Mouse (Mus musculus): ENCODE results near the gene Rai14.

The Rai14 gene

GRCm38 (mm10) chr15:10611040-10611439 lies 103.4 kb downstream of the Rai14 start:
- no peak for DNase-seq (ENCODE audit: low spot score)

DNA sequence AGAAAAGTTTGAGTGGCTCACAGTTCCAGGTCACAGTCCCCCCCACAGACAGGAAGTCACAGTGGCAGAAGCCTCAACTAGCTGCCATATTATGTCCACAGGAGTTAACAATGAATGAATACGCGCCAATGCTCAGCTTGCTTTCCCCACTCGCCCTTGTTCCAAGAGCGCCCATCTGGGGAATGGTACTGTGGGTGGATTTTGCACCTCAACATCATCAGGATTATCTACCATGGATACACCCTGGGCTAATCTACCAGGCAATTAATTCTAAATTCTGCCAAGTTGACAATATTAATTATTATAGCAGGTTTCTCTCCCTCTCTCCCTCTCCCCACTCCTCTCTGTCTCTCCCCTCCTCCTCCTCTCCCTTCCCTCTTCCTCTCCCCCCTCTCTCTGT lies 105.3 kb downstream of the Rai14 start:
- no peak for DNase-seq (ENCODE audit: low spot score)

- DNase-seq (ENCODE audit: low spot score), result no peak
These were observed 105.8 kb downstream of the Rai14 start for GRCm38 (mm10) chr15:10608508-10609098.

- no peak for DNase-seq (ENCODE audit: low spot score)
These were observed 115.0 kb downstream of the Rai14 start for GRCm38 (mm10) chr15:10599413-10599812.

GRCm38 (mm10) chr15:10598259-10599225 lies 115.9 kb downstream of the Rai14 start:
- peak; percentile 24 for DNase-seq (ENCODE audit: low spot score)

GRCm38 (mm10) chr15:10596871-10597270 lies 117.6 kb downstream of the Rai14 start:
- no peak for DNase-seq (ENCODE audit: low spot score)

- no peak for DNase-seq (ENCODE audit: low spot score)
These were observed 119.0 kb downstream of the Rai14 start for GRCm38 (mm10) chr15:10595408-10595807.

DNA sequence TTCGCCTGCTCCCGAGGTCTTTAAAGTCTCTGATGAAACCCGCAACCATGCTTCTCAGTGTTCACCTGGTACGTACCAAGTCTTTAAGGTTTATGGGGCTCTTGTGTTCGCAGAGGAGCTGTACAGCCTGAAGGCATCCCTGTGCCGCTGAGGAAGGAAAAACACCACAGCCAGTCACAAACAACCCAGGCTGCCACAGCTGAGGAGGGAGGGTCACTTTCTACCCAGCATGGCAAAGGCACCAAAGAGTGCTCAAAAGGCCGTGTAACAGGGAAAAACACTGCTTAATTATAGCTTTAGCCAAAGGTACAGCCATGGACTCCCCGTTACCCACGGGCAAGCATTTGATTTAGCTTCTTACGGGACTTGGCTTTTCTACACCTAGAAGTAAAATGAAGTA lies 119.5 kb downstream of the Rai14 start:
- no peak for DNase-seq (ENCODE audit: low spot score)

GRCm38 (mm10) chr15:10593094-10593493 lies 121.3 kb downstream of the Rai14 start:
- no peak for DNase-seq (ENCODE audit: low spot score)

GRCm38 (mm10) chr15:10586565-10586964 lies 127.9 kb downstream of the Rai14 start:
- DNase-seq (ENCODE audit: low spot score), result no peak

DNA sequence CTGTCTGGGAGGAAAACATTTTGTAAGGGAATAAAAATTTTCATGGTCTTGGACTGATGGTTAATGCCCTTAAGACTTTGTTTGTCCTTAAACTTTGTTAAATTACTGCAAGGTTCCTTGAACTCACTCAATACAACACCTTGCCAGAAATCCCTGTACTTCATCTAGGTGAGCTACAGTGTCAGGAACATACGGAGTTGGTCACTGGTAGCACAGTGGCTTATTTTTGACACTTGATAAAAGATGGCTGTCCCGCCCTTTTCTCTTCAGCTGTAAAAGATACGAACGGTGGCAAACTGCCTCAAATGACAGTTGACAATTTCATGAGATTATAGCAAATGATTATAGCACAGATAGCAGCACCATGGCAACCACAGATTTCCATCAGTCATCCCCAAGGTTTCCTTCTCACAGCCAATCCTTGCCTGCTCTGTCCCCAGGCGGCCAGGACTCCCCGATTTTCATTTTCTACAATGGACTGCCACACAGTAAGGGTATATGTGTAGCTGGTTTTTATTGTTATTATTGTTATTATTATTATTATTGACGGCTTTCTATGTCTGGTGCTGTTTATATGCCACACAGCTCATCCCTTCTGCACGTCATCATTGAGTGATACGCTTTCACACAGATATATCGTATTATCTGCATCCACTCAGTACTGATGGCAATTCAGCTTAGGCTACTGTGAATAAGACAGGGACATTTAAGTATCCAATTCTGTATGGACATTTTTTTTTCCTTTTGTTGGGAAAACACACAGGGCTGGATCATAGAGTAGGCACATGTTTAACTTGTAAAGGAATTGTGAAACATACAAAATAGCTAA lies 129.9 kb downstream of the Rai14 start:
- no peak for DNase-seq (ENCODE audit: low spot score)

- DNase-seq (ENCODE audit: low spot score), result peak; percentile 78
These were observed 131.0 kb downstream of the Rai14 start for GRCm38 (mm10) chr15:10583408-10583807.

DNA sequence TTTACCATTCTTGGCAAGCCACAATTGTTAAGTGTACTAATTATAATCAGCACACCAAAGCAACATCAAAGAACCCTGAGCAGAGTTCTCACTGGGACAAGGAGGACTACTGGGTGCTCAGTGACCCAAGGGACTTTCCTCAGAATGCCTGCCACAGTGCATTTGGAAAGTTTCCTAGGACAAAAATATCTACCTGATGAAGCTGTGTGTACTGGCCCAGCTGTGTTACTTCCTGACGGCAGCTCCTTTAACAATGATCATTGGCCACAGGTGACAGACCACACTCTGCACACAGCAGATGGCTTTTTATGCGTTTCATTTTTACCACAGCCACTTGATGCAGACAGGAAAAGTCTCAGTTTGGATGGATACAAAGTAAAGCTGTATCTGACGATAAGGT lies 135.3 kb downstream of the Rai14 start:
- DNase-seq (ENCODE audit: low spot score), result no peak

- DNase-seq (ENCODE audit: low spot score), result no peak
These were observed 147.9 kb downstream of the Rai14 start for GRCm38 (mm10) chr15:10566486-10566885.

- DNase-seq (ENCODE audit: low spot score), result no peak
These were observed 150.2 kb downstream of the Rai14 start for GRCm38 (mm10) chr15:10564201-10564600.

- no peak for DNase-seq (ENCODE audit: low spot score)
These were observed 152.1 kb downstream of the Rai14 start for GRCm38 (mm10) chr15:10562281-10562680.

DNA sequence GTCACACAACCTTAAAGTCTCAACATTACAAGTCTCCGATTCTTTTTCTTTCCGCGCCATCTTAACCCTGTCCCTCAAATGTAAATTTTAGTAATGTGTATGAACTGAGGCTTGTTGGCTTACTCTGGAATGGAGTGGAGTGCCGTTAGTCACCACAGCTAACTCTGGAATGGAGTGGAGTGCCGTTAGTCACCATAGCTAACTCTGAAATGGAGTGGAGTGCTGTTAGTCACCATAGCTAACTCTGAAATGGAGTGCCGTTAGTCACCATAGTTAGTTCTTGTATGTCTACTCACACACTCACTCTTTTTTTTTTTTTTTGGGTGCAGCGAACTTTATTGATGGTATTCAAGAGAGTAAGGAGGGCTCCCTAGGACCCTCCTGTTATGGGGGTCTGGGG lies 154.4 kb downstream of the Rai14 start:
- no peak for DNase-seq (ENCODE audit: low spot score)

DNA sequence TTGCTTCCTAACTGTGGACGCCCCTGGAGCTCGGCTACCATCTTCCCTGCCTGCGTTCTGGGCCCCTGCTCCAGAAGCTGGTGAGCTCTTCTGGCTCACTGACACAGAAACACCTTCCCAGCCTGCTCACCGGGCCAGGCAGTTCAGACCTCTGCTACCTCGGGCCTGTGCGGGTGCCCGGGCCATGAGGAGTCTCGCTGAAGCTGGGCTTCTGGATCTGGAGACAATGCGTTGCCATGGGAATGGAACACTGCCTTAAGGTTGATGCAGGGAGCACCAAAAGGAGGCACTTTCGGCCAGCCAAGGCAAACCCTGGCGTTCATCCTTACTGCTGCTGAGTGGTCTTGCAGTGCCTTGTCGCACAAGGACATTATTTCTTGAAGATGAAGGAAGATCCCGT lies 156.0 kb downstream of the Rai14 start, which contains the start of gene Ttc23l:
TSS of gene Ttc23l (minus strand) at position 204 of the 400 bp plus-strand sequence.
- DNase-seq (ENCODE audit: low spot score), result no peak

GRCm38 (mm10) chr15:10554336-10554735 lies 160.1 kb downstream of the Rai14 start:
- no peak for DNase-seq (ENCODE audit: low spot score)

DNA sequence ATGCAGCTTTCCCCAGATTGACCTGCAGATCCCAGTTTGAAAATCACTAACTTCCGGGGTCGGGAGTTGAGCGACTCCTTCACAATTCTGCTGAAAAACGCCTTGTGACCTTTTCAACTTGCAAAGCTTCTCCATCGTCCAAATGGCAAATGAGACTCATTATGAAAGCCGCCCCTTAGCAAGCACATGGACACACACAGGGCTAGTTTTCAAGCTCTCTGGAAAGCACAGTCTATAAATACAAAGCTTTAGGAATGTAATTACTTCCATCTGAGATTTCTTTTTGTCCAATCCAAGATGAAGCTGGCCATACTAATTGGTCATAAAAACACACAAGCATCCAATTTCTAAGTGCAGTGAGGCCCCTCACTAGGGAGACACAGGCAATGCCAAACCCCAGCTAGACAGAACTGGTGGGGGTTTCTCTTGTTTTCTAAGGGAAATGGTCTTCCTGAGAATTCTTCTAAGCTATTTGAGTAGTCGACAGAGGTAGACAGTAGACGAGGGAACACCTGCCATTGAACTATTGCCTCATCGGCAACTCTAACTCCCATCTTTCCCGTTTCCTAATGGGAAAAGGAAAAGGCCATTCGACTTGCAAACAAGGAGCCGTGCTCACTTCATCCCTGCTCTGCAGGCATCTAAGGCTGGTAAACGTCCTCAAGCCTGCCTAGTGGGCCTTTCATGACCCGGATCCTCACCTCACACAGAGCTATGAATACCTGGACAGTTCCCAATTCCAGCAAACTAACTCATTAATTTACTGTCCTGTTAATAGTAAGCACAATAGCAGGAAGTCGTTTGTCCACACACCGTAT lies 173.9 kb downstream of the Rai14 start:
- no peak for DNase-seq (ENCODE audit: low spot score)

GRCm38 (mm10) chr15:10535969-10536368 lies 178.5 kb downstream of the Rai14 start:
- no peak for DNase-seq (ENCODE audit: low spot score)

DNA sequence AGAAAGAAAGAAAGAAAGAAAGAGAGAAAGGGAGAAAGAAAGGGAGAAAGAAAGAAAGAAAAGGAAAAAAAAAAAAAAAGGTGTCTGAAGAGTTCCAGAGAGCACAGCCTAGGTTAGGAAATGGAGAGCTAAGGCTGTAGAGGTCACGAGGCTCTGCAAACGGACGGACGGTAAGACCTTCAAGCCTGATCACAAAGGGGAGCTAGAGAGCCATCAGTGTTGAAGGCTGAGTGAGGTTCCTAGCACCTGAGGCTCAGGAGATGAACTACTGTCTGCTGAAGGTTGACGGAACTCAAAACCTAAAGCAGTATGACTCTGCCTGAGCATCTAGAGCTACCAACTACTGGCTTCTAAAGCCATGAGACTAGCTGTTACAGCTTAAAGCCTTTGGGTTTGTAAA lies 179.8 kb downstream of the Rai14 start:
- DNase-seq (ENCODE audit: low spot score), result no peak

Measured in urinary bladder, postnatal 14 days (tissue).